Mouse (Mus musculus): Measurements from ENCODE around the gene Ccdc7a. TPM values are rescaled to one million over a fixed set of nuclear protein-coding genes. Genes with fewer than 3 reads are reported as not detected.

Gene Ccdc7a
- total RNA-seq (2023), result not detected

DNA sequence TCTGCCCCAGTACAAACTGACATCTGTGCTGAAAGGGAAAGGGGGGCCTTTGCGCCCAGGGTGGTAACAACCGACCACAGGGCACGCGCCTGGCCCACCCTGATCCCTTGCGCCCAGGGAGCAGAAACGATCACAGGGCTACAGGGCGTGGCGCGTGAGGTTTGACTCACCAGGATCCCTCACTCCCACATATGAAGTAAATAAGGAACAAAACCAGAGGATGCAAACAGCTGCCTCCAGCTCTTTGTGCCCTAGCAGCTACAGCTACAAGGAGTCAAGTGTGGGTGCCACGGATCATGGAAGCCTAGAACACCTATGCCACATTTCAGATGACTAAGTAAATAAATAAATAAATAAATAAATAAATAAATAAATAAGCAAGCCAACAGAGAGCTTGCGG, at the start of gene Ccdc7a:
Gene Ccdc7a (minus strand): TSS at position 101 of the 400 bp plus-strand sequence.

GRCm38 (mm10) chr8:129066834-129067233, 1.5 kb upstream of the Ccdc7a start, which contains the start of gene Ccdc7b:
TSS of gene Ccdc7b (plus strand) at chr8:129067134.

GRCm38 (mm10) chr8:128798594-128798993, 266.7 kb downstream of the Ccdc7a start, which contains the start of gene Gm3952:
TSS of gene Gm3952 (minus strand) at chr8:128798694.

GRCm38 (mm10) chr8:128685507-128686428, 379.5 kb downstream of the Ccdc7a start, which contains the start of gene Itgb1:
TSS of gene Itgb1 (plus strand) at chr8:128685654.

Other genes starting within 250 kb of the Ccdc7a start
- not detected for gene Ccdc7b, start 1.6 kb upstream of the Ccdc7a start, total RNA-seq (2023)
- gene Gm10999, start 66.1 kb upstream of the Ccdc7a start, total RNA-seq (2023), result not detected
- 1 to 10 TPM; 4.5 to 9.2 TPM for gene 2610044O15Rik8, start 168.9 kb upstream of the Ccdc7a start, total RNA-seq (2023)